Mouse (Mus musculus): Measurements from ENCODE around the gene Diras1. TPM values are rescaled to one million over a fixed set of nuclear protein-coding genes. Genes with fewer than 3 reads are reported as not detected.
"Not testable (repeated sequence)": the region's sequence is repeated elsewhere in the genome, so short reads cannot be mapped to it uniquely, and the experiment has no call there.

Gene Diras1
- polyA plus RNA-seq, 1 experiment, result 83.8 TPM

GRCm38 (mm10) chr10:80994621-80995020, 30.8 kb downstream of the Diras1 start:
- no peak for TF ChIP-seq POLR2A (IDR thresholded peaks at IDR 0.05; ENCODE audit: extremely low read depth, insufficient read depth, low read length)
- no peak for TF ChIP-seq CTCF (IDR thresholded peaks at IDR 0.05; ENCODE audit: extremely low read depth, insufficient read depth, low read length)
- Histone ChIP-seq H3K4me1 (ENCODE audit: control insufficient read depth, insufficient read depth, low read length) (peaks cover 5% of the 10 kb centered on the region), H3K4me3 (ENCODE audit: insufficient read depth, low read length) (no peak overlapping the region), H3K27ac (ENCODE audit: insufficient read depth, low read length) (no peak overlapping the region)

GRCm38 (mm10) chr10:80993276-80993675, 32.2 kb downstream of the Diras1 start:
- Histone ChIP-seq H3K4me1 (ENCODE audit: control insufficient read depth, insufficient read depth, low read length) (peaks cover 5% of the 10 kb centered on the region), H3K4me3 (ENCODE audit: insufficient read depth, low read length) (no peak overlapping the region), H3K27ac (ENCODE audit: insufficient read depth, low read length) (no peak overlapping the region)
- TF ChIP-seq POLR2A (IDR thresholded peaks at IDR 0.05; ENCODE audit: extremely low read depth, insufficient read depth, low read length) (no peak), CTCF (IDR thresholded peaks at IDR 0.05; ENCODE audit: extremely low read depth, insufficient read depth, low read length) (no peak)

DNA sequence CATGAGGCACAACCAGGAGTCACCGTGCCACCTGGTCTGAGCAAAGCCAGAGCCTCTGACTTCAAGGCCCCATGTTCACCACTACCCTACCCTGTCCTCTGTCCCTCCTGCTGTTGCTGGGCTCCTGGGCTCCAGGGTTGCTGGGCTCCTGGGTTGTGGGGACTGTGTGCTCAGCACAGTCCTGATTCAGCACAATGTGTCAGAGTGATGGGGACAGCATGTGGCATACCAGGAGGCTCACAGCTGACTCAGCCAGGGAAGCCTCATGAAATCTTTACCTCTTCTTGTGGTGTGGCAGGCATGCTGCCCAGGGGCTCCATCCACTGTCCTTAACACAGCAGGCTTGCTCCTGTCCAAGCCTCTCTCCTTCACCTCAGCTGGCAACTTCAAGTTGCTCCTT, 33.5 kb downstream of the Diras1 start:
- no peak overlapping the region for H3K27ac ChIP-seq (ENCODE audit: insufficient read depth, low read length)
- H3K4me3 ChIP-seq (ENCODE audit: insufficient read depth, low read length), result no peak overlapping the region
- peaks cover 5% of the 10 kb centered on the region for H3K4me1 ChIP-seq (ENCODE audit: control insufficient read depth, insufficient read depth, low read length)
- TF ChIP-seq POLR2A (IDR thresholded peaks at IDR 0.05; ENCODE audit: extremely low read depth, insufficient read depth, low read length) (no peak), CTCF (IDR thresholded peaks at IDR 0.05; ENCODE audit: extremely low read depth, insufficient read depth, low read length) (no peak)

DNA sequence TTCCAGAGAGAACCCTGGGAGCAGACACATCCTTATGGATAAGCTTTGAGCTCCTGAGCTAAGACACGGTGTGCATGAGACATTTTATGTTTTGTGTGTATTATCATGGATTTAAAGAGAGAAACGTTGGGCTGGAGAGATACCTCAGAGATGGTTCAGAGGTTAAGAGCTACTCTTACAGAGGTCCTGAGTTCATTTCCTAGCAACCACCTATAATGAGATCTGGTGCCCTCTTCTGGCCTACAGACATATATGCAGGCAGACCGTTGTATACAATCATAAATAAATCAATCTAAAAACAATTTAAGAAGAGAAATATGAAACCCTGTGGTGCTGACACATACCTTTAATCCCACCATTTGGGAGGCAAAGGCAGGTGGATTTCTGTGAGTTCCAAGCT, 34.5 kb downstream of the Diras1 start:
- Histone ChIP-seq H3K4me3 (ENCODE audit: insufficient read depth, low read length) (no peak overlapping the region), H3K4me1 (ENCODE audit: control insufficient read depth, insufficient read depth, low read length) (peaks cover 5% of the 10 kb centered on the region), H3K27ac (ENCODE audit: insufficient read depth, low read length) (no peak overlapping the region)
- TF ChIP-seq CTCF (IDR thresholded peaks at IDR 0.05; ENCODE audit: extremely low read depth, insufficient read depth, low read length), result 0 out of 2 replicates have a peak, but pooled peaks have one; percentile 16
- TF ChIP-seq POLR2A (IDR thresholded peaks at IDR 0.05; ENCODE audit: extremely low read depth, insufficient read depth, low read length), result no peak

GRCm38 (mm10) chr10:80990406-80990805, 35.1 kb downstream of the Diras1 start:
- Histone ChIP-seq H3K4me1 (ENCODE audit: control insufficient read depth, insufficient read depth, low read length) (peaks cover 5% of the 10 kb centered on the region), H3K27ac (ENCODE audit: insufficient read depth, low read length) (no peak overlapping the region), H3K4me3 (ENCODE audit: insufficient read depth, low read length) (no peak overlapping the region)
- TF ChIP-seq CTCF (IDR thresholded peaks at IDR 0.05; ENCODE audit: extremely low read depth, insufficient read depth, low read length), result no peak
- TF ChIP-seq POLR2A (IDR thresholded peaks at IDR 0.05; ENCODE audit: extremely low read depth, insufficient read depth, low read length), result no peak

GRCm38 (mm10) chr10:80989854-80990253, 35.6 kb downstream of the Diras1 start:
- not testable (repeated sequence) for H3K4me3 ChIP-seq (ENCODE audit: insufficient read depth, low read length); H3K27ac ChIP-seq (ENCODE audit: insufficient read depth, low read length)

GRCm38 (mm10) chr10:80989446-80989845, 36.0 kb downstream of the Diras1 start:
- TF ChIP-seq CTCF (IDR thresholded peaks at IDR 0.05; ENCODE audit: extremely low read depth, insufficient read depth, low read length) (no peak), POLR2A (IDR thresholded peaks at IDR 0.05; ENCODE audit: extremely low read depth, insufficient read depth, low read length) (no peak)
- no peak overlapping the region for H3K4me3 ChIP-seq (ENCODE audit: insufficient read depth, low read length)
- H3K4me1 ChIP-seq (ENCODE audit: control insufficient read depth, insufficient read depth, low read length), result peaks cover 4% of the 10 kb centered on the region
- H3K27ac ChIP-seq (ENCODE audit: insufficient read depth, low read length), result no peak overlapping the region

More at GRCm38 (mm10) chr10:80989854-80990253, 35.6 kb downstream of the Diras1 start:
- not testable (repeated sequence) for H3K4me1 ChIP-seq (ENCODE audit: control insufficient read depth, insufficient read depth, low read length)

DNA sequence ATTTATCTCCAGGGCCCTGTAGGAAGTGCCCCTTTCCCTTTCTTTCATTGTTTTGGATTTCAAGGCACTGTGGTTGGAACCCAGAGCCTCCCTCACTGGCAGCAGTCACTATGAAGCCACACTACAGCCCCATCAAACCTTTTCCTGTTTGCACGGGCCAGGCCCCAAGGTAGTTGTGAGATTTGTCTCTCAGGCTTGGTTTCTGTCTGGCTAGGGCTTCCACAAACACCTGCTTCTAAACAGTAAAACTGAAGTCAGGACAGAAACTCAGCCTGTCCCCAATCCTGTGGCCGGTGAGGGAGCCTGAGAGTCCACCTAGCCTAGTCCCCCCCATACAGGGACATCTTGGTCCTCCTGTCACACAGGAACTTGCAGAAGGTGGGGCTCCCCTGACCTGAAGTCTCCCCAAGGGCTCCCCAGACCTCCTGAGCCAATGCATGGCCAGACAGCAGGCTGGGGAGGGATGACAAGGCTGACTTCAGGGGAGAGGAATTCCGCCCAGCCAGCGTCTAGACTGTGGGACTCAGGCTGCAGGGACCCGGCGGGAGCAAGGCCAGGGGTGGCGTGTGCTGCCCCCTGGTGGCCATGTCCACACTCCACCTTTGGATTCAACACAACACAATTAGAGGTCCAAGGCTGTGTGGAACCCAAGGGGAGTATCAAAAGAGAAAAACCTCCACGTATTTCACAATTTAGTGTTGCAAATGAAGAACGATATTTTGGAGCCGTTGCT, 37.6 kb downstream of the Diras1 start:
- Histone ChIP-seq H3K27ac (ENCODE audit: insufficient read depth, low read length) (no peak overlapping the region), H3K4me1 (ENCODE audit: control insufficient read depth, insufficient read depth, low read length) (no peaks in the 10 kb centered on the region; the same call in 1 of the 2 replicates), H3K4me3 (ENCODE audit: insufficient read depth, low read length) (no peak overlapping the region)
- TF ChIP-seq POLR2A (IDR thresholded peaks at IDR 0.05; ENCODE audit: extremely low read depth, insufficient read depth, low read length), result no peak
- TF ChIP-seq CTCF (IDR thresholded peaks at IDR 0.05; ENCODE audit: extremely low read depth, insufficient read depth, low read length), result peak; percentile 90

GRCm38 (mm10) chr10:80986754-80987153, 38.7 kb downstream of the Diras1 start:
- H3K4me3 ChIP-seq (ENCODE audit: insufficient read depth, low read length), result no peak overlapping the region
- TF ChIP-seq CTCF (IDR thresholded peaks at IDR 0.05; ENCODE audit: extremely low read depth, insufficient read depth, low read length), result no peak
- no peak for TF ChIP-seq POLR2A (IDR thresholded peaks at IDR 0.05; ENCODE audit: extremely low read depth, insufficient read depth, low read length)
- no peaks in the 10 kb centered on the region; the same call in 1 of the 2 replicates for H3K4me1 ChIP-seq (ENCODE audit: control insufficient read depth, insufficient read depth, low read length)
- H3K27ac ChIP-seq (ENCODE audit: insufficient read depth, low read length), result no peak overlapping the region

DNA sequence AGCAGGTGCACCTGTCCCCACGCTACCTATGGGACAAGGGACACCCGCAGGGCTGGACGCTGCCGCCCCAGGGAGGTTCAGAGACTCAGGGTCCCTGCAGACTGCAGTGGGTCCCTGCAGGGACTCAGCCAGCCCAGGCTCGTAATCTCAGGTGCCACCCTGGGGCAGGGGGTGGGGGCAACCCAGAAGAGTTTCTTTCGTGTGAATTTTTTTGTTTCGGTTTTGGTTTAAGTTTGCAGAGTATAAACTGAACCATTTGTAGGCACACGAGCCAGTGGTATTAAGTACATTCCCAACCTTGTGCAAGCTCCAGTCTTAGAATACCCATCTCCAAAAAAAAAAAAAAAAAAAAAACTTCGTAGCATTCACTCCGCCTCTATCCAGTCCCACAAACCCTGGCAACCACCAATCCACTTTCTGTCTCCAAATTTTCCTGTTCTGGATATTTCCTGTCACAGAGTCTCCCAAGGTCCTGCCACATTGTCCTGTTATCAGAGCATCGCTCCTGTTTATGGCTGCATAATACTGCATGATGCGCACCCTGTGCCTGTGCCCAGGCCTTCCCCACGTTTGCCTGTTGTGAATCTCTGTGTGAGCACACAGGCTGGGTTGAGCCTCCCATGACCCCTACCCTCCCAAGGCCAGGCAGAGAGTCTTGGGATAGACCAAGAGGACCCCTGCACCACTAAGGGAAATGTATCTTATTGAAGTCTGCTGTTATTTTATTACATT, 39.3 kb downstream of the Diras1 start:
- Histone ChIP-seq H3K4me3 (ENCODE audit: insufficient read depth, low read length) (peak overlapping the region; percentile 41), H3K4me1 (ENCODE audit: control insufficient read depth, insufficient read depth, low read length) (no peaks in the 10 kb centered on the region; the same call in 1 of the 2 replicates), H3K27ac (ENCODE audit: insufficient read depth, low read length) (no peak overlapping the region)
- TF ChIP-seq POLR2A (IDR thresholded peaks at IDR 0.05; ENCODE audit: extremely low read depth, insufficient read depth, low read length) (no peak), CTCF (IDR thresholded peaks at IDR 0.05; ENCODE audit: extremely low read depth, insufficient read depth, low read length) (no peak)

All from cortical plate, adult 2 months (tissue).